Mouse (Mus musculus) embryonic facial prominence, embryonic 10.5 days (tissue): ENCODE measurements around the gene Cox19. TPM values are rescaled to one million over a fixed set of nuclear protein-coding genes. Genes with fewer than 3 reads are reported as not detected.

ENCODE experiments used
- DNase-seq: peaks from one replicate; pipeline ENCODE4 v3.0.0-alpha.2; 2017; ENCODE audit warnings: low spot score
- H3K27ac ChIP-seq: fragments of 300-500 bp; sonication (generic); replicated peaks from 2 replicates; pipeline ENCODE4 v1.5.1; 2016; ENCODE audit warnings: mild to moderate bottlenecking
- H3K27me3 ChIP-seq: fragments of 300-500 bp; sonication (generic); replicated peaks from 2 replicates; pipeline ENCODE4 v1.6.1; 2016; ENCODE audit warnings: low read depth, mild to moderate bottlenecking; ENCODE audit not compliant: poor library complexity, severe bottlenecking
- H3K36me3 ChIP-seq: fragments of 300-500 bp; sonication (generic); replicated peaks from 2 replicates; pipeline ENCODE4 v1.6.1; 2016; ENCODE audit warnings: mild to moderate bottlenecking, moderate library complexity
- H3K4me1 ChIP-seq: fragments of 300-500 bp; sonication (generic); 2 replicates; pipeline ENCODE4 v1.6.1; 2016
- H3K4me3 ChIP-seq: fragments of 300-500 bp; sonication (generic); 2 replicates; pipeline ENCODE4 v1.5.1; 2016; ENCODE audit warnings: mild to moderate bottlenecking, moderate library complexity
- H3K9me3 ChIP-seq: fragments of 300-500 bp; sonication (generic); 2 replicates; pipeline ENCODE4 v1.6.1; 2016; ENCODE audit warnings: mild to moderate bottlenecking
- WGBS: fragments of 180-500 bp; shearing (Covaris S2); methylation state at CpG from one replicate; pipeline ENCODE4 v1.1.7; 2016; 5-methylcytosine and 5-hydroxymethylcytosine counted together
- polyA plus RNA-seq: library from polyadenylated mRNA; unstranded; fragments of >200 nt; fragmentation: Nextera tagmentation; extraction: Ambion mirVana; gene quantifications from 2 replicates; pipeline ENCODE4 v1.2.1, GENCODE M21; 2016

Gene Cox19
- polyA plus RNA-seq, 1 experiment from 2014 or later, result 122 TPM

DNA sequence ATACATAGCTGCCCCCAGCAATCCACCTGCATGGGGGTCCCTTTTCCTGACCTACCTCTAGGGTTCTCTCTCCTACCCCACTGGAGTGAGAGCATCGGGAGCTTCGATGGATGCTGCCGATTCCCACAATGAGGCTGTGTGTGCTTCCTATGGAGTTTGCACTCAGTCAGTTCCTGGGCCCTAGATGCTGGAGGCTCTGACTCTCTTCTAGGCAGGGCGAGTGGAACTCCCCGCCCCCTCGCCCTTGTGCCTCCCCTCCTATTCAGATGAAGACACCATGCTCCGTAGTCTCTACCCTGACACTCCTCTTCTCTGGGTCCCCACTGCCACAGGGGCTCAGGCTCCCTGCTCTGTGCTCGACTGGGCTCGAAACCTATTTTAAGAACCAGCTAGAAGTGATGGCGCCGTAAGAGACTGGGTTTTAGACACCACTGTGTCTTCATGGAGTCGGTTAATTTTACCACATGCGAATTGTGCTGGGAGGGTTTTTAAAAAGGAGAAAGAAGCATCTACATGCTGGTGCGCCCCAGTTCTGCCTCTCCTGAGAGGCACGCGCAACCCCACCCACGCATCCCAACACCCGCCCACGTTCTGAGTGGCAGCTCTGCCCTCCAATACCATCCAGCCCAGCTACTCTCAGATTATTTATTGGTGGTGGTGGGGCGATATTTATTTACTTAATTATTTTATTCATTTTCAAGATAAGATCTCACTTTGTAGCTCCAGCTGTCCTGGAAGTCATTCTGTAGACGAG, 33.3 kb downstream of the Cox19 start:
- Histone ChIP-seq H3K36me3 (no peaks in the 10 kb centered on the region), H3K27me3 (peaks cover 24% of the 10 kb centered on the region), H3K9me3 (no peaks in the 10 kb centered on the region), H3K4me3 (no peak overlapping the region), H3K4me1 (peaks cover 7% of the 10 kb centered on the region), H3K27ac (no peak overlapping the region)
- WGBS, result 63% methylated on average over 21 of the region's 21 CpGs
- DNase-seq, result no peak

DNA sequence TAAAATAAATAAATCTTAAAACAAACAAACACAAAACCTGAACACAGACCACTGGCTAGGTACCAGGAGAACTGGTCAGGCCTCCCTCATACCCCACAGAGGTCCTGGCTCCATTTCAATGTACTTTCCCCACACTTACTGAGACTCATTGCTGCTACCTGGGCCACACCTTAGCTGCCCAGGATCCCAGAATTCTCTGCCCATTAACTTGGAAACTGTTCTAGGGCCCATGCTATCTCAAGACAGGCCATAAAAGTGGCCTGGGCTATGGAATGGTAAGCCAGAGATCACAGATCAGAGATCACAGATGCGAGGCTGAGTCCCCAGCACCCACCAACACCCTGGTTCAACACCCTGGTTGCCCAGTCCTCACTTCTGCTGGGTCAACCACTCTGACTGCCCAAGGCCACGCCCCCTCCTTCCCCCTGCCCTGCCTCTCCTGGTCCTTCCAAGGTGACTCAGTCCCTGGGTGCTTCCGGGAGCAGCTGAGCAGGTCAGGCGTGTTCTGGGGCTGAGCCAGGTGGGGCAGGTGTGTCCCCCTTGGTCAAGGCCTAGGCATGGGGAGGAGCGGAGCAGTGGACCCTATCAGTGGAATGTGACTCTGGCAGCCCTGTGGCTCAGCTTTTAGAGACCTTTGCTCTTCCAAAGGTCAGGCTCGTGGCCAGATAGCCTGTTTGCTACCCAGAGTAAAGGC, 34.1 kb downstream of the Cox19 start:
- WGBS, result 77% methylated on average over 6 of the region's 6 CpGs

DNA sequence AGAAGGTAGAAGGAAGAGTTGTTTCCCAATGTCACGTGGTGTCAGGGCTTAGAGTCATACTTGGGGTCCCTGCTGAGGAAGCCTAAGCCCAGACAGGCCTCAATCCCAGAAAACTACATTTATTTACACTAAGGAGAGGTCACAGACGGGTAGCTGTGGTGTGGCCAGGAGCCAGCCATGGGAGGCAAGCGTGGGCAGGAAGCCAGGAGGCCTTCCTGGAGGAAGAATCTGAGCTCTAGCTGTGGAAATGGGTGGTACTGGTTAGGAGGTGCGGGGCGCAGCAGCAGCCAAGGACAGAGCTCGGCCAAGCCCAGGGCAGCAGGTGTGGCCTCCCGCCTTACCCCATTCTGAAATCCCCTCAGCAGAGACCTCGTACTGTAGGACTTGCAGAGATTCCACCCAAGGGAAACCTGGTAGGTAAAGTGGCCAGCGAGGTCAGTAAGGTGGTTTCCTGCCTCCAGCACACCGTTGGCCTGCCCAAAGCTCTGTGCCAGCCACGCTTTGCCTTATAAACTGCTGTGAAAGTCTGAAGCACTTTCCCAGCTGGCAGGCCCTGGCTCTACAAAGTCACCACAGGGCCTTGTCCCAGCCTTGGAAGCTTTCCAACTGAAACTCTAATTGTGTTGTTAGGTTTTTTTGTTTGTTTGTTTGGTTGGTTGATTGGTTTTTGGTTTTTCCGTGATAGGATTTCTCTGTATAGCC, 36.1 kb downstream of the Cox19 start:
- 85% methylated on average over 12 of the region's 12 CpGs for WGBS
- Histone ChIP-seq H3K9me3 (0 out of 2 replicates have a peak, but pooled peaks cover 2% of the 10 kb centered on the region), H3K4me1 (0 out of 2 replicates have a peak, but pooled peaks cover 2% of the 10 kb centered on the region), H3K27ac (no peak overlapping the region), H3K4me3 (no peak overlapping the region), H3K27me3 (peaks cover 5% of the 10 kb centered on the region; the same call in 1 of the 2 replicates), H3K36me3 (no peaks in the 10 kb centered on the region)
- DNase-seq, result no peak

More for the DNA sequence above, 34.1 kb downstream of the Cox19 start:
- DNase-seq, result no peak
- H3K36me3 ChIP-seq, result no peaks in the 10 kb centered on the region
- H3K4me1 ChIP-seq, result 0 out of 2 replicates have a peak, but pooled peaks cover 2% of the 10 kb centered on the region
- no peak overlapping the region for H3K27ac ChIP-seq
- H3K4me3 ChIP-seq, result no peak overlapping the region
- H3K27me3 ChIP-seq, result peaks cover 16% of the 10 kb centered on the region
- H3K9me3 ChIP-seq, result no peaks in the 10 kb centered on the region

DNA sequence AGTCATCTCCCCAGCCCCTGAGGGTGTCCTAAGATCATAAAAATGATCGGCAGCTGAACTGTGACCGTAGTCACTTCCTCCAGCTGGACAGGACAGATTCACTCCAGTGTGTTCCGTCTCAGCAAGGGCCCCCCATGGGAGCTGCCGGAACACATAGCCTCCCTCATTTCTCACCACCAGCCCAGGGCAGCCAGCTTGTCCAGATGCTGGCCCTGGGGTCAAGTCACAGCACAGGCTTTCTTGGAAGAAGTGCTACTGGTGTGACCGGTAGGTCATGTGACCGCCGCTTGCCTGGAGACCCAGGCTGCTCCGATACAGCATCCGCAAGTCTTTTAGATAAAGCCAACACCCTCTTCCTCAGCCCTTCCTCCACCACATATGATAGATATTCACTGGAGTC, 37.7 kb downstream of the Cox19 start:
- no peaks in the 10 kb centered on the region for H3K36me3 ChIP-seq
- H3K4me1 ChIP-seq, result 0 out of 2 replicates have a peak, but pooled peaks cover 2% of the 10 kb centered on the region
- H3K27me3 ChIP-seq, result peaks cover 5% of the 10 kb centered on the region; the same call in 1 of the 2 replicates
- no peak for DNase-seq
- H3K27ac ChIP-seq, result no peak overlapping the region
- no peak overlapping the region for H3K4me3 ChIP-seq
- WGBS, result 85% methylated on average over 9 of the region's 9 CpGs
- 0 out of 2 replicates have a peak, but pooled peaks cover 2% of the 10 kb centered on the region for H3K9me3 ChIP-seq

DNA sequence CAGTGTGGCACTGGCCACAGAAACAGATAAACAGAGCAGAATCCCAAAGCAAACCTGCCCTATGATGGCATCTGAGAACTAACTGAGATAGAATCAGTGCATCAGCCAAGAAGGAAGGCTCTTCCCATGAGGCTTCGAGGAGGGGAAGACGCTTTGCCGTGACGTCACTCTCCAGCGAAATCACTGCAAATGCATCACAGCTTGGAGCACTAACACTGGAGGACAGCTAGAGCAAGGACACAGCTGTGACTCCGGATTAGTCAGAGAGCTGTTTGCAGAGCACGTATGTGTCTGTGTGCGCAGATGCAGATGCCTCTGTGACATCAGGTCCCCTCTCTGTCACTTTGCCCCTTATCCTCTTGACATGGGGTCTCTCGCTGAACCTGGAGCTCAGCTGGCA, 39.4 kb downstream of the Cox19 start:
- no peak overlapping the region for H3K27ac ChIP-seq
- 90% methylated on average over 9 of the region's 9 CpGs for WGBS
- H3K4me1 ChIP-seq, result no peaks in the 10 kb centered on the region
- no peak overlapping the region for H3K4me3 ChIP-seq
- no peaks in the 10 kb centered on the region for H3K27me3 ChIP-seq
- H3K9me3 ChIP-seq, result 0 out of 2 replicates have a peak, but pooled peaks cover 2% of the 10 kb centered on the region
- no peaks in the 10 kb centered on the region for H3K36me3 ChIP-seq
- no peak for DNase-seq

DNA sequence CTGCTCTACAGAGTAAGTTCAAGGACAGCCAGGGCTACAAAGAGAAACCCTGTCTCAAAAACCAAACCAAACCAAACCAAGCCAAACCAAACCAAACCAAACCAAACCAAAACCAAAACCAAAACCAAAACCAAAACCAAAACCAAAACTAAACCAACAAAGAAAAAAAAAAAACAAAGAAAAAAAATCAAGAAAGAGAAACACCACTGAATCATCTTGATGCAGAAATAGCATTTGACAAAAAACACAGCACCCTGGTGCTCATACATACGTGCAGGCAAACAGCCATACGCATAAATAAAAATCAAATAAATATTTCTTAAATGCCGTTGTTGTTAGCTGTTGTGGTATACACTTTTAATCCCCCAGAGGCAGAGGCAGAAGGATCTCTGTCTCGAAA, 40.7 kb downstream of the Cox19 start:
- 87% methylated on average over 4 of the region's 4 CpGs for WGBS
- H3K4me1 ChIP-seq, result no peaks in the 10 kb centered on the region
- H3K9me3 ChIP-seq, result 0 out of 2 replicates have a peak, but pooled peaks cover 2% of the 10 kb centered on the region
- no peak overlapping the region for H3K4me3 ChIP-seq
- no peaks in the 10 kb centered on the region for H3K36me3 ChIP-seq
- no peak for DNase-seq
- H3K27me3 ChIP-seq, result no peaks in the 10 kb centered on the region
- H3K27ac ChIP-seq, result no peak overlapping the region

DNA sequence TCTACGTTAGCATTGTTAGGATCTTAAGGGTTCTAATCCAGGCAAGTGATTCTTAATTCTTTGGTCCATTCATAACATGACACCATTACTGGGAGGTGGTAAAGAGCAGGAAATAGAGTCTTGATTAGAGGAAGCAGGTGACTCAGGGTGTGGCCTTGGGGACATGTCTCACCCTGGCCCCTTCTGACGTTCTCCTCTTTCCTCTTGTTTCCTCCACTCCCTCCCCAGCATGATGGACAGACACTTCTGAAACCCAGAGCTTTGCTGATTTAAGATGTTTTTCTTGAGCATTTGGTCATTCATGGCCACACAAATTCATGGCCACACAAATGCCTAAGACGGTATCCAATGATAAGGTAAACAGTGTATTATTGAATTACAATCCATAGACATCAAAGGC, 41.3 kb downstream of the Cox19 start:
- WGBS, result 75% methylated on average over 3 of the region's 3 CpGs
- Histone ChIP-seq H3K4me1 (no peaks in the 10 kb centered on the region), H3K36me3 (no peaks in the 10 kb centered on the region), H3K27me3 (no peaks in the 10 kb centered on the region), H3K27ac (no peak overlapping the region), H3K4me3 (no peak overlapping the region), H3K9me3 (0 out of 2 replicates have a peak, but pooled peaks cover 2% of the 10 kb centered on the region)
- DNase-seq, result no peak

DNA sequence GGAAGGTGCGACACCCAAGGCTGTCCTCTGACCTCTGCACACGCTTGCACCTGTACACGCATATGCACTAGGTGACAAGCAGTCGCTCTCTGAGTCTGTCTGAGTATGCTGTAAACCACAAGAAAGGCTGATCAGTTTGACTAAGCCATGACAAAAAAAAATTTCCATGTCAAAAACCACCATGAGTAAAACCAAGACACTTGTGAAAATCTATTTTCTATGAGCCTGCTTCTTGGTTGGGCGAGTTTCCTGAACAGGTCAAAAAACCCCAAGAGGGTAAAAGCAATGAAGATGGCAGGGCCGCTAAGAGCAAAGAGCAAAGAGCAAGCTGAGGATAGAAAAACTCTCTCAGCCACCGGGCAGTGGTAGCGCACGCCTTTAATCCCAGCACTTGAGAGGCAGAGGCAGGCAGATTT, 47.6 kb downstream of the Cox19 start:
- no peak for DNase-seq
- Histone ChIP-seq H3K9me3 (no peaks in the 10 kb centered on the region), H3K4me3 (no peak overlapping the region), H3K27ac (no peak overlapping the region), H3K36me3 (no peaks in the 10 kb centered on the region), H3K4me1 (peaks cover 13% of the 10 kb centered on the region), H3K27me3 (0 out of 2 replicates have a peak, but pooled peaks cover 6% of the 10 kb centered on the region)
- 90% methylated on average over 9 of the region's 9 CpGs for WGBS

DNA sequence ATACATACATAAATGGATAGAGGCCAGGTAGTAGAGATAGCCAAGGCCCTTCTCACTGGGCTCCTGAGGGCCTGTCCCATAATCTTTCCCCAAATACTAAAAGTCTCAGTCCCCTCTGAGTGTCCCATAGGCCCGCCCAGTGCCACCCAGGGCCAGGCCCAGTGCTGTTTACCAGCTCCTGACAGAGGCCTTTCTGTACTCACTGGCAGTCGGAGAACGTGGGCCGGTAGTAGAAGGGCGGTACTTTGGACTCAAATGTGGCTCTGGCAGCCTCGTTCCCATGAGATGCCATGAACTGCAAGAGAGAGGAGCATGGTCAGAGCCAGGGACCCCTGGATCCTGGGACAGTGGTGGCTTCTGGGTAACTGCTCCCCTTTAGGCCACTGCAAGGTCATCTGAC, 49.1 kb downstream of the Cox19 start:
- H3K36me3 ChIP-seq, result no peaks in the 10 kb centered on the region
- peaks cover 20% of the 10 kb centered on the region for H3K4me1 ChIP-seq
- no peak for DNase-seq
- H3K27me3 ChIP-seq, result 0 out of 2 replicates have a peak, but pooled peaks cover 6% of the 10 kb centered on the region
- H3K9me3 ChIP-seq, result no peaks in the 10 kb centered on the region
- no peak overlapping the region for H3K4me3 ChIP-seq
- no peak overlapping the region for H3K27ac ChIP-seq
- WGBS, result 89% methylated on average over 6 of the region's 6 CpGs

DNA sequence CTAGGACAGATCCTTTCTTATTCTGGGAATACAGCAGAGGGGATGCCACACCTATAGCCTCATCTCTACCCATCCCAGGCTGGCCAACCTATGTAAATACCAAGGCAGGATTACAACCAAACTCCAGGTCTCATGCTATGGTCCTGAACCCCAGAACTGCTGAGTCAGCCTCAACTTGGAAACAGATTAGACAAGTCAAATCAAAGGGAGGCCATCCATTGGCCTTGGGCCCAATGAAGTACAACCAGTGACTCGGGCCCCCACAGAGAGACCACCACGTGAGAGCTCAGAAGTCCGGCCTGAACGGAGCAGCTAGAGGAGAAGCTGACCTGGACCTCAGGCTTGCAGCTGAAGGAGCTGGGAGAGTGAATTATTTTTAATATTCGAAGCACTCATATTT, 53.5 kb downstream of the Cox19 start:
- WGBS, result 84% methylated on average over 5 of the region's 5 CpGs
- no peak overlapping the region for H3K4me3 ChIP-seq
- H3K4me1 ChIP-seq, result peaks cover 20% of the 10 kb centered on the region
- DNase-seq, result no peak
- H3K27ac ChIP-seq, result no peak overlapping the region
- no peaks in the 10 kb centered on the region for H3K36me3 ChIP-seq
- no peaks in the 10 kb centered on the region for H3K9me3 ChIP-seq
- H3K27me3 ChIP-seq, result 0 out of 2 replicates have a peak, but pooled peaks cover 6% of the 10 kb centered on the region

DNA sequence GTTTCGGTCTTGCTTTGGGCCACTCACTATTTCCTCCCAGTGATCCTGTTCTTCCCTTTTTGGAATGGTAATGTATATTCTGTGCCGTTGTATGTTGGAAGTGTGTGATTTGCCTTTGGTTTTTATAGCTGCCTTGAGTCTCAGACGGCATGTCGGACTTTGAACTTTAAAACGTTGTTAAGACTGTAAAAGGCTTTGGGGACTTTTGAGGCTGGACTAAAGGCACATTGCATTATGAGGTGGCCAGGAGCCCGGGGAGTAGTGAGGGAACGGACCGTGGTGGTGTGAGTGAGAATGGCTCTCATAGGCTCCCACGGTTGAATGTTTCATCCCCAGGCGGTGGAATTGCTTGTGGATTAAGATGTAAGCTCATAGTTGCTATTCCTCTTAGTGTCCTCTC, 54.1 kb downstream of the Cox19 start:
- no peak for DNase-seq
- no peaks in the 10 kb centered on the region for H3K36me3 ChIP-seq
- 92% methylated on average over 10 of the region's 10 CpGs for WGBS

DNA sequence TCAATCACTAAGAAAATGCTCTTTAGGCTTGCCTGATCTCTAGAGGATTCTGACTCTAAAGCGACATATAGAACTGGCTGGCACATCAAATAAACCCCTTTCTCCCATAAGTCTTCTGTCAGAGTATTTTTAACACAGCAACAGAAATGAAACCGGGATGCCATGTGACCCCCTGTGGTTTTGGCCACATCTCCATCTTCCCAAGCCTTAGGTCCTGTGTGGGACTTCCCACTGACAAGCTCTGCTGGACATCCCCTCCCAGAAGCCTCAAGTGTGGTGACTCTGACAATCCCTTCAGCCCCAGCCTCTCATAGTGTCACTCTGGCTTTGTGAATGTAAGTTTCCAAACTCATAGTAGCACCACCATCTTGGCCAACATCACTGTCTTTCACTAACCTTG, 57.1 kb downstream of the Cox19 start:
- 82% methylated on average over 2 of the region's 2 CpGs for WGBS
- H3K4me3 ChIP-seq, result no peak overlapping the region
- no peaks in the 10 kb centered on the region for H3K9me3 ChIP-seq
- DNase-seq, result no peak
- H3K27me3 ChIP-seq, result no peaks in the 10 kb centered on the region
- H3K36me3 ChIP-seq, result no peaks in the 10 kb centered on the region
- peaks cover 9% of the 10 kb centered on the region; the same call in 1 of the 2 replicates for H3K4me1 ChIP-seq
- H3K27ac ChIP-seq, result no peak overlapping the region

More for the DNA sequence above, 54.1 kb downstream of the Cox19 start:
- 0 out of 2 replicates have a peak, but pooled peaks cover 6% of the 10 kb centered on the region for H3K27me3 ChIP-seq
- no peaks in the 10 kb centered on the region for H3K9me3 ChIP-seq
- H3K4me3 ChIP-seq, result no peak overlapping the region
- H3K4me1 ChIP-seq, result peaks cover 20% of the 10 kb centered on the region
- no peak overlapping the region for H3K27ac ChIP-seq
